In genomic region chrX:9350327-9350726, GRCm38 (mm10) we compare ENCODE assay signal across 14 mouse cellular contexts. TPM values are rescaled to one million over a fixed set of nuclear protein-coding genes. Genes with fewer than 3 reads are reported as not detected.
"Had no signal": no experiment of that assay in that cellular context is flagged by ENCODE, and none has a peak within 500 bp of the region (broad histone marks: within the 10 kb centered on the region; RNA-seq: fewer than 3 reads in every experiment).

TSS of gene H2al1k (plus strand) at chrX:9350627.

RNA-seq across cellular contexts. Expression of gene H2al1k, which starts in this region (rescaled TPM):
- total RNA-seq: neutrophil, adult 5-6 weeks had no signal
- polyA plus RNA-seq: neural tube, embryonic 12.5 days; neural tube, embryonic 13.5 days; neural tube, embryonic 14.5 days; neural tube, embryonic 15.5 days; small intestine, adult 2 months; spleen, adult 2 months; stomach, embryonic 14.5 days; stomach, embryonic 15.5 days; stomach, embryonic 16.5 days; stomach, postnatal 0 days; thymus, adult 2 months; thymus, postnatal 0 days; urinary bladder, adult 2 months had no signal
